ENCODE assay signal across 8 mouse cellular contexts in genomic region chr15:82346580-82347302, GRCm38 (mm10). TPM values are rescaled to one million over a fixed set of nuclear protein-coding genes. Genes with fewer than 3 reads are reported as not detected.
DNase-seq lines count a peak whose midpoint lies in the region; ATAC-seq and TF ChIP-seq lines count a peak whose summit lies in the region.

No protein-coding gene starts in this region.

- no peak for TF ChIP-seq CTCF in bone marrow macrophage, adult 2 months (IDR thresholded peaks at IDR 0.05; ENCODE audit: low read depth, low read length)
- TF ChIP-seq CTCF in midbrain, postnatal 0 days (IDR thresholded peaks at IDR 0.05), result peak; percentile 50

- peak overlapping the region; percentile 84 for H3K4me3 ChIP-seq in kidney, embryonic 15.5 days (replicated peaks)
- H3K4me3 ChIP-seq in bone marrow macrophage, adult 2 months (ENCODE audit: insufficient read depth, low read length), result peak overlapping the region; percentile 79
- peak overlapping the region; percentile 85 for H3K4me3 ChIP-seq in hindbrain, embryonic 15.5 days
- H3K4me3 ChIP-seq in midbrain, postnatal 0 days (ENCODE audit: low read depth, low read length), result peak overlapping the region; percentile 58

- 42% methylated on average over 14 of the region's 14 CpGs for WGBS in kidney, embryonic 15.5 days
- 58% methylated on average over 14 of the region's 14 CpGs for WGBS in hindbrain, embryonic 15.5 days
- WGBS in midbrain, postnatal 0 days, result 55% methylated on average over 14 of the region's 14 CpGs

- H3K36me3 ChIP-seq in kidney, embryonic 15.5 days, result peaks cover 38% of the 10 kb centered on the region
- peaks cover 28% of the 10 kb centered on the region for H3K36me3 ChIP-seq in hindbrain, embryonic 15.5 days
- peaks cover 28% of the 10 kb centered on the region for H3K36me3 ChIP-seq in midbrain, postnatal 0 days (ENCODE audit: insufficient read depth, low read length)

- peaks cover 34% of the 10 kb centered on the region for H3K4me1 ChIP-seq in kidney, embryonic 15.5 days
- peaks cover 29% of the 10 kb centered on the region for H3K4me1 ChIP-seq in bone marrow macrophage, adult 2 months (ENCODE audit: control insufficient read depth, insufficient read depth, low read length)
- H3K4me1 ChIP-seq in hindbrain, embryonic 15.5 days (replicated peaks), result peaks cover 19% of the 10 kb centered on the region
- peaks cover 7% of the 10 kb centered on the region; the same call in 1 of the 2 replicates for H3K4me1 ChIP-seq in midbrain, postnatal 0 days (ENCODE audit: insufficient read depth, low read length)

- no peak for TF ChIP-seq POLR2A in bone marrow macrophage, adult 2 months (IDR thresholded peaks at IDR 0.05; ENCODE audit: borderline replicate concordance, low read depth, low read length)

- DNase-seq in kidney, postnatal 36 days, result no peak
- DNase-seq in midbrain, postnatal 0 days (ENCODE audit: low spot score), result no peak
- no peak for DNase-seq in adrenal gland, postnatal 36 days
- DNase-seq in embryo, embryonic 11 days, result no peak
- no peak for DNase-seq in testis, postnatal 10 days (ENCODE audit: low spot score)

- H3K27ac ChIP-seq in kidney, embryonic 15.5 days, result peak overlapping the region; percentile 95
- peak overlapping the region; percentile 75 for H3K27ac ChIP-seq in bone marrow macrophage, adult 2 months (ENCODE audit: insufficient read depth, low read depth, low read length)
- peak overlapping the region; percentile 95 for H3K27ac ChIP-seq in hindbrain, embryonic 15.5 days (replicated peaks)
- peak overlapping the region; percentile 92 for H3K27ac ChIP-seq in midbrain, postnatal 0 days (ENCODE audit: low read depth, low read length)

- H3K9me3 ChIP-seq in kidney, embryonic 15.5 days (replicated peaks), result no peaks in the 10 kb centered on the region
- H3K9me3 ChIP-seq in hindbrain, embryonic 15.5 days, result no peaks in the 10 kb centered on the region
- no peaks in the 10 kb centered on the region for H3K9me3 ChIP-seq in midbrain, postnatal 0 days (ENCODE audit: low read length)

- H3K27me3 ChIP-seq in kidney, embryonic 15.5 days, result no peaks in the 10 kb centered on the region
- H3K27me3 ChIP-seq in hindbrain, embryonic 15.5 days, result no peaks in the 10 kb centered on the region
- no peaks in the 10 kb centered on the region for H3K27me3 ChIP-seq in midbrain, postnatal 0 days (ENCODE audit: insufficient read depth, low read length)

- H3K9ac ChIP-seq in kidney, embryonic 15.5 days, result peak overlapping the region; percentile 70
- peak overlapping the region; percentile 83 for H3K9ac ChIP-seq in hindbrain, embryonic 15.5 days
- H3K9ac ChIP-seq in midbrain, postnatal 0 days (replicated peaks; ENCODE audit: low read length, poor library complexity, severe bottlenecking), result peak overlapping the region; percentile 75

- no peak for ATAC-seq in kidney, embryonic 15.5 days (replicated peaks; ENCODE audit: low FRiP score)
- no peak for ATAC-seq in hindbrain, embryonic 15.5 days (ENCODE audit: low FRiP score, low read depth)
- no peak for ATAC-seq in midbrain, postnatal 0 days (ENCODE audit: low FRiP score)

- H3K4me2 ChIP-seq in kidney, embryonic 15.5 days, result peak overlapping the region; percentile 76
- peak overlapping the region; percentile 65 for H3K4me2 ChIP-seq in hindbrain, embryonic 15.5 days
- H3K4me2 ChIP-seq in midbrain, postnatal 0 days (ENCODE audit: low read depth, low read length, poor library complexity, severe bottlenecking), result peak overlapping the region; percentile 63

RNA-seq across cellular contexts. Expression of gene Ndufa6, which starts 7.4 kb away (rescaled TPM):
- polyA plus RNA-seq in kidney, embryonic 15.5 days (2015; fragmentation: Nextera tagmentation; extraction: Ambion mirVana), result 428 and 459 TPM in 2 replicates
- 315 and 361 TPM in 2 replicates for polyA plus RNA-seq in bone marrow macrophage, adult 2 months (2012; ENCODE audit: insufficient read depth, insufficient read length, missing spikeins)
- polyA plus RNA-seq in hindbrain, embryonic 15.5 days (2015; fragmentation: Nextera tagmentation; extraction: Ambion mirVana), result 352 and 391 TPM in 2 replicates
- 241 and 287 TPM in 2 replicates for total RNA-seq in midbrain, postnatal 0 days (2014; rRNA removed)
- polyA plus RNA-seq in midbrain, postnatal 0 days (2015; fragmentation: Nextera tagmentation; extraction: Ambion mirVana), result 481 and 482 TPM in 2 replicates
- 100 to 1,000 TPM; 439 to 578 TPM for total RNA-seq in adrenal gland, postnatal 36 days (2021)

RNA-seq across cellular contexts. Expression of gene Smdt1, which starts 8.0 kb away (rescaled TPM):
- 296 and 297 TPM in 2 replicates for polyA plus RNA-seq in kidney, embryonic 15.5 days (2015; fragmentation: Nextera tagmentation; extraction: Ambion mirVana)
- polyA plus RNA-seq in bone marrow macrophage, adult 2 months (2012; ENCODE audit: insufficient read depth, insufficient read length, missing spikeins), result 206 and 221 TPM in 2 replicates
- 367 and 377 TPM in 2 replicates for polyA plus RNA-seq in hindbrain, embryonic 15.5 days (2015; fragmentation: Nextera tagmentation; extraction: Ambion mirVana)
- 186 and 226 TPM in 2 replicates for total RNA-seq in midbrain, postnatal 0 days (2014; rRNA removed)
- 352 and 383 TPM in 2 replicates for polyA plus RNA-seq in midbrain, postnatal 0 days (2015; fragmentation: Nextera tagmentation; extraction: Ambion mirVana)
- 100 to 1,000 TPM; 166 to 186 TPM for total RNA-seq in adrenal gland, postnatal 36 days (2021)

RNA-seq across cellular contexts. Expression of gene Pheta2, which starts 8.0 kb away (rescaled TPM):
- 11.0 and 12.0 TPM in 2 replicates for polyA plus RNA-seq in kidney, embryonic 15.5 days (2015; fragmentation: Nextera tagmentation; extraction: Ambion mirVana)
- polyA plus RNA-seq in bone marrow macrophage, adult 2 months (2012; ENCODE audit: insufficient read depth, insufficient read length, missing spikeins), result 2.5 and 5.3 TPM in 2 replicates
- 1.9 and 2.0 TPM in 2 replicates for polyA plus RNA-seq in hindbrain, embryonic 15.5 days (2015; fragmentation: Nextera tagmentation; extraction: Ambion mirVana)
- 0.28 and 1.5 TPM in 2 replicates for total RNA-seq in midbrain, postnatal 0 days (2014; rRNA removed)
- 0.82 and 0.88 TPM in 2 replicates for polyA plus RNA-seq in midbrain, postnatal 0 days (2015; fragmentation: Nextera tagmentation; extraction: Ambion mirVana)
- 1 to 10 TPM in 1 of 2 experiments, under 1 TPM in 1; 0.59 to 1.1 TPM for total RNA-seq in adrenal gland, postnatal 36 days (2021)

RNA-seq across cellular contexts. Expression of gene Naga, which starts 8.0 kb away (rescaled TPM):
- polyA plus RNA-seq in kidney, embryonic 15.5 days (2015; fragmentation: Nextera tagmentation; extraction: Ambion mirVana), result 61.1 and 61.7 TPM in 2 replicates
- 168 and 171 TPM in 2 replicates for polyA plus RNA-seq in bone marrow macrophage, adult 2 months (2012; ENCODE audit: insufficient read depth, insufficient read length, missing spikeins)
- polyA plus RNA-seq in hindbrain, embryonic 15.5 days (2015; fragmentation: Nextera tagmentation; extraction: Ambion mirVana), result 27.9 and 29.5 TPM in 2 replicates
- 36.6 and 38.0 TPM in 2 replicates for total RNA-seq in midbrain, postnatal 0 days (2014; rRNA removed)
- polyA plus RNA-seq in midbrain, postnatal 0 days (2015; fragmentation: Nextera tagmentation; extraction: Ambion mirVana), result 25.0 and 30.8 TPM in 2 replicates
- total RNA-seq in adrenal gland, postnatal 36 days (2021), result 10 to 100 TPM; 59.1 to 68.1 TPM

RNA-seq across cellular contexts. Expression of gene Cyp2d22, which starts 33.3 kb away (rescaled TPM):
- 12.9 and 18.6 TPM in 2 replicates for polyA plus RNA-seq in kidney, embryonic 15.5 days (2015; fragmentation: Nextera tagmentation; extraction: Ambion mirVana)
- 0.39 and 0.78 TPM in 2 replicates for polyA plus RNA-seq in bone marrow macrophage, adult 2 months (2012; ENCODE audit: insufficient read depth, insufficient read length, missing spikeins)
- 2.5 and 2.6 TPM in 2 replicates for polyA plus RNA-seq in hindbrain, embryonic 15.5 days (2015; fragmentation: Nextera tagmentation; extraction: Ambion mirVana)
- 1.6 and 2.4 TPM in 2 replicates for total RNA-seq in midbrain, postnatal 0 days (2014; rRNA removed)
- polyA plus RNA-seq in midbrain, postnatal 0 days (2015; fragmentation: Nextera tagmentation; extraction: Ambion mirVana), result 1.7 and 2.2 TPM in 2 replicates
- total RNA-seq in adrenal gland, postnatal 36 days (2021), result 10 to 100 TPM; 34.1 to 36.4 TPM
